Mouse (Mus musculus): ENCODE results near the gene Tmem33. TPM values are rescaled to one million over a fixed set of nuclear protein-coding genes. Genes with fewer than 3 reads are reported as not detected.

Gene Tmem33
- total RNA-seq, 2 experiments from 2014 or later, result 56.7 to 137 TPM

DNA sequence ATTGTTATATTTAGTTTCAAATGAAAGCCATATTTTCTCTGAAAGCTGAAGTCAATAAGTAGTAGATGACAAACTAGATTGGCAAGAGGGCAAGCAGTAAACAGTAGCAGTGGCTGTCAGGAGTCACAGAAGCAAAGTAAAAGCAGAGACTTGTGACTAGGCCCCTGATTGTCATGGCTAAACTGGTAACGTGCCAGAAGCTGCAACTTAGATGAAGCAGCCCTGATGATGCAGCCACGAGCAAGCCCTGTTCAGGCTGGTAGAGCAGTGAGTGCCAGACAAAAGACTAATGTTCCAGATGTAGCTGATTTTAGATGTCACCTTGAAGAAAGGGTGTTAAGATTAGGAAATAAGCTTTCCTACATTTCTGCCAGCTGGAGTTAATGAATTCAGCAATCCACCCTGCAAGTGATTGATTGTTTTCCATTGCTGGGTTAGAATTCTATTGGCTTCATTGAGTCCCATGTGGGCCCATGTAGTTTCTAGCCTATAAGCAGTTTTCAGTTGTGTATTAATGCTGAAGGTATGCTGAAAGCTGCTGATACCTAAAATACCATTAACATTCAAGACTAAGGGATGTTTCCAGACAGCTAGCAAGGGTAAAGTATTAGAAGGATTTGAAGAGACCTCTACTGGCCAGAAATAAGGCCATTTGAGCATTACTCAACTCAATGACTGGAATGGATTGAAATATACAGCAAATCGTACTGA lies 51.6 kb downstream of the Tmem33 start:
- no peak for ATAC-seq (replicated peaks; ENCODE audit: low FRiP score, poor library complexity, severe bottlenecking)

DNA sequence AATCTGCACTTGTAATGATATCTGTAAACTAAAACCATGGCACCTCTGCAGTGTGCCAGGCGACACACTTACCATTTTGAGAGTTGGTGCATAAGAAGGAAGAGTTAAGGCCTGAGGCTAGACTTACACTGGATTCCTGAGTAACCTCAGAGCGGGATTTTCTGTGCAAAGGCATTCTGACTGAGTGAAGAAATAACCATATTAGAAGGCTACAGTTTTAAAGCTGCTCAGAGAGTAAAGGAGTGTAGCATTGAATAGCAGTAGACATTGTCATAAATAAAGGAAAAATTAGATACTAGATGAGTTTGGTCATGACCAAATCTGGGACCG lies 52.1 kb downstream of the Tmem33 start:
- ATAC-seq (replicated peaks; ENCODE audit: low FRiP score, poor library complexity, severe bottlenecking), result no peak

DNA sequence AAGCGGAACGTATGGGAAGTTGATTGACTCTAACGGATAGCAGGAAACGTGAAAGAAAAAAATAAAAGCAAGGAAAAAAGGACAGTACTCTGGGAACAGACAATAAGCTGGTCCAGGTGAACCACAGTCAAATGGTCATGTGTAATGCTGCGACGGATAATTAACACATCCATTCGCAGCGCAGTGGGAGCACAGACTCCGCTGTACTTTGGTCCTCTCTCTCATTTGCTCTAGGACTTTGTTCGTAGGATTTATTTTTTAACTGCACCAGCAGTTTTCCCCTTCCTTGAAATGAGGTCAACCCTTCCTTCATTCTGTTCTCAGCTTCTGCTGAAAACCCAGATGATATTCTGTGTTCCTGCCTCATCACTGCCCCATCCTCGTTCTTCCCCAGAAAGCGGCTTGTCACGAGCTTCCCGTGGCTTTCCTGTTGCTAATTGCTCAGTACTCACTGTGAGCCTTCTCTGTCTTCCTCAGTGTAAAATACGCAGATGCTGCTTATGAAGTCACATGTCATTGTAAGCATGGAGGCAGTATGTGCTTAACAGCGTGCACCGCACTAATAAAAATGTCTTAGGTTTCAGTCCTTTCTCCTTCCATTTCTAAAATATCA lies 61.4 kb downstream of the Tmem33 start:
- ATAC-seq (replicated peaks; ENCODE audit: low FRiP score, poor library complexity, severe bottlenecking), result no peak

DNA sequence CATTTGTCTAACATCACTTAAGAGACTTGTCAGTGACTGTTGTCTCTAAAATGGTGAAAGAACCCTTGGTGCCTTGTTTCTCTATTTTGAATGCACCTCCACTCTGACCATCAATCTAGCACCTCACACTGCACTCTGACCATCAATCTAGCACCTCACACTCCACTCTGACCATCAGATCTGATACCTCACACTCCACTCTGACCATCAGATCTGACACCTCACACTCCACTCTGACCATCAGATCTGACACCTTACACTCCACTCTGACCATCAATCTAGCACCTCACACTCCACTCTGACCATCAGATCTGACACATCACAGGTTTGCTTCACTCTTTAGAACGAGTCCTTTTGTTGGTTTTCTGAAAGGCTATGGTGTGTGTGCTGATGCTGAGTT lies 63.7 kb downstream of the Tmem33 start:
- ATAC-seq (replicated peaks; ENCODE audit: low FRiP score, poor library complexity, severe bottlenecking), result no peak

DNA sequence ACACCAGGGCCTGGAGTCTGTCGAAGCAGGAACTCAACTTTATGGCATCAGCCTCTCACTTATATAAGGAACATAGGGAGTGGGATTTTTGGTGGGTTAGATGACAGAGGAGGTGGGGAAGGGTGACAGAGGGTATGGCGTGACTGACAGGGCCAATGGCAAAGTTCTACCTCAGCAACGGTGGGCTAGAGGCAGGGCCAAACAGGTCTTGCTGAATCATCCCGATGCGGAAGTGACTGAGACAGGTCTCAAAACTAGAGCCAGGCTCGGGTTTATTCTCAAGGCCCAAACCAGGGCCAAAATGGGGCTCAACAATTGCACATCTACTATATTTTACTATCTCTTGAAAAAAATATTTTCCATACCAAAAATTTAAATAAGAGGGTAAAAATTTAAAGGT lies 80.4 kb downstream of the Tmem33 start:
- no peak for ATAC-seq (replicated peaks; ENCODE audit: low FRiP score, poor library complexity, severe bottlenecking)

Other genes starting within 250 kb of the Tmem33 start
- not detected in 2 replicates for gene Phox2b, start 161.3 kb upstream of the Tmem33 start, total RNA-seq (2015; ENCODE audit: low replicate concordance)
- gene Phox2b, start 161.3 kb upstream of the Tmem33 start, total RNA-seq (2017; ENCODE audit: low replicate concordance), result not detected in 2 replicates
- 167 and 177 TPM in 2 replicates for gene Slc30a9, start 46.4 kb downstream of the Tmem33 start, total RNA-seq (2015; ENCODE audit: low replicate concordance)
- gene Slc30a9, start 46.4 kb downstream of the Tmem33 start, total RNA-seq (2017; ENCODE audit: low replicate concordance), result 158 and 226 TPM in 2 replicates
- not detected in 2 replicates for gene Bend4, start 167.7 kb downstream of the Tmem33 start, total RNA-seq (2015; ENCODE audit: low replicate concordance)
- 0.08 TPM in 1 of 2 replicates, not detected in the other for gene Bend4, start 167.7 kb downstream of the Tmem33 start, total RNA-seq (2017; ENCODE audit: low replicate concordance)